15 mouse cellular contexts compared by ENCODE assay signal in genomic region chr15:101259922-101260321, GRCm38 (mm10). TPM values are rescaled to one million over a fixed set of nuclear protein-coding genes. Genes with fewer than 3 reads are reported as not detected.
A peak's percentile ranks its signal among the peaks of the same experiment; 100 is the strongest.
DNase-seq lines count a peak whose midpoint lies in the region; ATAC-seq lines count a peak whose summit lies in the region.
"Had no signal": no experiment of that assay in that cellular context is flagged by ENCODE, and none has a peak within 500 bp of the region (broad histone marks: within the 10 kb centered on the region; RNA-seq: fewer than 3 reads in every experiment).

No protein-coding gene starts in this region.

- H3K27me3 ChIP-seq in heart, embryonic 15.5 days = no peaks in the 10 kb centered on the region
- H3K27me3 ChIP-seq in lung, embryonic 15.5 days = no peaks in the 10 kb centered on the region
- no peaks in the 10 kb centered on the region for H3K27me3 ChIP-seq in intestine, embryonic 14.5 days (replicated peaks; ENCODE audit: control insufficient read depth, insufficient read depth, low read length)
- no peaks in the 10 kb centered on the region for H3K27me3 ChIP-seq in stomach, embryonic 14.5 days (ENCODE audit: control insufficient read depth, insufficient read depth, low read length)

- H3K4me3 ChIP-seq in heart, embryonic 15.5 days = no peak overlapping the region
- H3K4me3 ChIP-seq in lung, embryonic 15.5 days = no peak overlapping the region
- no peak overlapping the region for H3K4me3 ChIP-seq in intestine, embryonic 14.5 days (ENCODE audit: low read depth, low read length)
- no peak overlapping the region for H3K4me3 ChIP-seq in stomach, embryonic 14.5 days (ENCODE audit: low read depth, low read length)
- H3K4me3 ChIP-seq: liver, embryonic 15.5 days had no signal

- H3K4me1 ChIP-seq in heart, embryonic 15.5 days (replicated peaks) = peaks cover 60% of the 10 kb centered on the region
- H3K4me1 ChIP-seq in lung, embryonic 15.5 days = peaks cover 35% of the 10 kb centered on the region
- H3K4me1 ChIP-seq in intestine, embryonic 14.5 days (replicated peaks; ENCODE audit: control insufficient read depth, insufficient read depth, low read length) = peaks cover 27% of the 10 kb centered on the region
- H3K4me1 ChIP-seq in stomach, embryonic 14.5 days (ENCODE audit: control insufficient read depth, insufficient read depth, low read length) = peaks cover 23% of the 10 kb centered on the region

- H3K27ac ChIP-seq in heart, embryonic 15.5 days = peak overlapping the region; percentile 93
- peak overlapping the region; percentile 85 for H3K27ac ChIP-seq in lung, embryonic 15.5 days
- peak overlapping the region; percentile 91 for H3K27ac ChIP-seq in intestine, embryonic 14.5 days (ENCODE audit: low read depth)
- H3K27ac ChIP-seq in stomach, embryonic 14.5 days (ENCODE audit: low read length) = peak overlapping the region; percentile 93; the same call in 1 of the 2 replicates
- H3K27ac ChIP-seq: liver, embryonic 15.5 days had no signal

- H3K4me2 ChIP-seq in heart, embryonic 15.5 days = no peak overlapping the region
- no peak overlapping the region for H3K4me2 ChIP-seq in lung, embryonic 15.5 days
- no peak overlapping the region for H3K4me2 ChIP-seq in intestine, embryonic 14.5 days (ENCODE audit: low read length)
- no peak overlapping the region for H3K4me2 ChIP-seq in stomach, embryonic 14.5 days (replicated peaks; ENCODE audit: low read depth, low read length)
- H3K4me2 ChIP-seq: liver, embryonic 15.5 days had no signal

- no peak for DNase-seq in heart, postnatal 25 days (ENCODE audit: low spot score)
- DNase-seq in lung, postnatal 36 days = no peak
- no peak for DNase-seq in intestine, embryonic 14.5 days (ENCODE audit: low spot score)
- no peak for DNase-seq in thymus, postnatal 10 days (ENCODE audit: low spot score in 2 of 2)

- H3K36me3 ChIP-seq in heart, embryonic 15.5 days = no peaks in the 10 kb centered on the region
- H3K36me3 ChIP-seq in lung, embryonic 15.5 days = no peaks in the 10 kb centered on the region
- H3K36me3 ChIP-seq in intestine, embryonic 14.5 days (ENCODE audit: control insufficient read depth, insufficient read depth, low read length) = no peaks in the 10 kb centered on the region
- no peaks in the 10 kb centered on the region for H3K36me3 ChIP-seq in stomach, embryonic 14.5 days (ENCODE audit: control insufficient read depth, insufficient read depth, low read length)
- H3K36me3 ChIP-seq: liver, embryonic 15.5 days had no signal

- intact Hi-C loops in heart, postnatal 25 days (cut with DNase I) = no loop called here

- H3K9ac ChIP-seq in heart, embryonic 15.5 days = no peak overlapping the region
- no peak overlapping the region for H3K9ac ChIP-seq in lung, embryonic 15.5 days
- H3K9ac ChIP-seq in intestine, embryonic 14.5 days (ENCODE audit: low read length) = no peak overlapping the region; the same call in 1 of the 2 replicates
- no peak overlapping the region for H3K9ac ChIP-seq in stomach, embryonic 14.5 days (replicated peaks; ENCODE audit: low read depth, low read length)
- H3K9ac ChIP-seq: liver, embryonic 15.5 days had no signal

- no peak for ATAC-seq in heart, embryonic 15.5 days (replicated peaks; ENCODE audit: insufficient number of reproducible peaks, insufficient read depth, low FRiP score, low read depth)
- ATAC-seq in lung, embryonic 15.5 days (ENCODE audit: borderline replicate concordance, extremely low read depth, low FRiP score, low TSS enrichment) = no peak
- ATAC-seq in intestine, embryonic 14.5 days (replicated peaks; ENCODE audit: low FRiP score, low TSS enrichment, low read depth) = no peak
- no peak for ATAC-seq in stomach, embryonic 14.5 days (ENCODE audit: insufficient number of reproducible peaks, insufficient read depth, low FRiP score, low read depth)
- ATAC-seq in erythroid progenitor cell, adult 5-6 weeks (replicated peaks; ENCODE audit: low FRiP score, poor library complexity, severe bottlenecking) = no peak
- ATAC-seq: CD4-positive, CD25-positive, alpha-beta regulatory T cell, adult 4 months; forebrain, embryonic 16.5 days; inflammation-experienced regulatory T-cells, adult 6 months had no signal

- WGBS in heart, embryonic 15.5 days = 79% methylated on average over 3 of the region's 3 CpGs
- WGBS in lung, embryonic 15.5 days = 64% methylated on average over 3 of the region's 3 CpGs
- 76% methylated on average over 3 of the region's 3 CpGs for WGBS in intestine, embryonic 14.5 days
- WGBS in stomach, embryonic 14.5 days = 78% methylated on average over 3 of the region's 3 CpGs

- no peaks in the 10 kb centered on the region for H3K9me3 ChIP-seq in heart, embryonic 15.5 days (replicated peaks)
- no peaks in the 10 kb centered on the region for H3K9me3 ChIP-seq in lung, embryonic 15.5 days
- no peaks in the 10 kb centered on the region for H3K9me3 ChIP-seq in intestine, embryonic 14.5 days (ENCODE audit: control insufficient read depth, low read length)
- no peaks in the 10 kb centered on the region for H3K9me3 ChIP-seq in stomach, embryonic 14.5 days (ENCODE audit: control insufficient read depth, low read depth, low read length)
- H3K9me3 ChIP-seq: liver, embryonic 15.5 days had no signal

RNA-seq across cellular contexts. Expression of gene Nr4a1, which starts 5.9 kb away (rescaled TPM):
- polyA plus RNA-seq in heart, embryonic 15.5 days (2015; fragmentation: Nextera tagmentation; extraction: Ambion mirVana) = 10.6 and 12.5 TPM in 2 replicates
- 1 to 10 TPM; 5.5 to 6.3 TPM for total RNA-seq in heart, postnatal 25 days (2021)
- 9.2 and 9.9 TPM in 2 replicates for polyA plus RNA-seq in lung, embryonic 15.5 days (2015; fragmentation: Nextera tagmentation; extraction: Ambion mirVana)
- 6.4 and 6.9 TPM in 2 replicates for polyA plus RNA-seq in intestine, embryonic 14.5 days (2014; fragmentation: Nextera tagmentation; extraction: Ambion mirVana)
- 10.1 and 12.1 TPM in 2 replicates for polyA plus RNA-seq in stomach, embryonic 14.5 days (2014; fragmentation: Nextera tagmentation; extraction: Ambion mirVana)
- total RNA-seq in erythroid progenitor cell, adult 5-6 weeks (2015; ENCODE audit: low replicate concordance) = 2.9 and 5.0 TPM in 2 replicates
- total RNA-seq in erythroid progenitor cell, adult 5-6 weeks (2017; ENCODE audit: low replicate concordance) = 1.0 and 9.4 TPM in 2 replicates

RNA-seq across cellular contexts. Expression of gene Atg101, which starts 24.1 kb away (rescaled TPM):
- 52.0 and 59.9 TPM in 2 replicates for polyA plus RNA-seq in heart, embryonic 15.5 days (2015; fragmentation: Nextera tagmentation; extraction: Ambion mirVana)
- 10 to 100 TPM; 21.5 to 25.0 TPM for total RNA-seq in heart, postnatal 25 days (2021)
- 74.5 and 76.8 TPM in 2 replicates for polyA plus RNA-seq in lung, embryonic 15.5 days (2015; fragmentation: Nextera tagmentation; extraction: Ambion mirVana)
- 65.4 and 67.1 TPM in 2 replicates for polyA plus RNA-seq in intestine, embryonic 14.5 days (2014; fragmentation: Nextera tagmentation; extraction: Ambion mirVana)
- polyA plus RNA-seq in stomach, embryonic 14.5 days (2014; fragmentation: Nextera tagmentation; extraction: Ambion mirVana) = 63.5 and 64.1 TPM in 2 replicates
- total RNA-seq in erythroid progenitor cell, adult 5-6 weeks (2015; ENCODE audit: low replicate concordance) = 1.4 TPM in 1 of 2 replicates, not detected in the other
- total RNA-seq in erythroid progenitor cell, adult 5-6 weeks (2017; ENCODE audit: low replicate concordance) = 5.8 and 11.4 TPM in 2 replicates

RNA-seq across cellular contexts. Expression of gene 6030408B16Rik, which starts 33.1 kb away (rescaled TPM):
- 3.1 and 4.8 TPM in 2 replicates for polyA plus RNA-seq in heart, embryonic 15.5 days (2015; fragmentation: Nextera tagmentation; extraction: Ambion mirVana)
- 1 to 10 TPM; 1.3 to 1.5 TPM for total RNA-seq in heart, postnatal 25 days (2021)
- 48.1 and 50.0 TPM in 2 replicates for polyA plus RNA-seq in lung, embryonic 15.5 days (2015; fragmentation: Nextera tagmentation; extraction: Ambion mirVana)
- 5.9 and 6.6 TPM in 2 replicates for polyA plus RNA-seq in intestine, embryonic 14.5 days (2014; fragmentation: Nextera tagmentation; extraction: Ambion mirVana)
- polyA plus RNA-seq in stomach, embryonic 14.5 days (2014; fragmentation: Nextera tagmentation; extraction: Ambion mirVana) = 20.1 and 25.0 TPM in 2 replicates
- total RNA-seq in erythroid progenitor cell, adult 5-6 weeks (2015; ENCODE audit: low replicate concordance) = not detected in 2 replicates
- not detected in 2 replicates for total RNA-seq in erythroid progenitor cell, adult 5-6 weeks (2017; ENCODE audit: low replicate concordance)
- total RNA-seq: common myeloid progenitor, adult 5-6 weeks; hematopoietic stem cell, adult 5-6 weeks; megakaryocyte-erythroid progenitor cell, adult 5-6 weeks had no signal
- polyA plus RNA-seq: CD4-positive, CD25-positive, alpha-beta regulatory T cell, adult 4 months had no signal

RNA-seq across cellular contexts. Expression of gene Grasp, which starts 35.9 kb away (rescaled TPM):
- 3.3 and 5.0 TPM in 2 replicates for polyA plus RNA-seq in heart, embryonic 15.5 days (2015; fragmentation: Nextera tagmentation; extraction: Ambion mirVana)
- 10 to 100 TPM in 1 of 2 experiments, 1 to 10 TPM in 1; 9.4 to 12.3 TPM for total RNA-seq in heart, postnatal 25 days (2021)
- polyA plus RNA-seq in lung, embryonic 15.5 days (2015; fragmentation: Nextera tagmentation; extraction: Ambion mirVana) = 6.9 and 7.9 TPM in 2 replicates
- 3.5 and 4.2 TPM in 2 replicates for polyA plus RNA-seq in intestine, embryonic 14.5 days (2014; fragmentation: Nextera tagmentation; extraction: Ambion mirVana)
- polyA plus RNA-seq in stomach, embryonic 14.5 days (2014; fragmentation: Nextera tagmentation; extraction: Ambion mirVana) = 6.4 and 7.2 TPM in 2 replicates
- total RNA-seq in erythroid progenitor cell, adult 5-6 weeks (2015; ENCODE audit: low replicate concordance) = not detected in 2 replicates
- total RNA-seq in erythroid progenitor cell, adult 5-6 weeks (2017; ENCODE audit: low replicate concordance) = not detected in 2 replicates
- total RNA-seq: megakaryocyte-erythroid progenitor cell, adult 5-6 weeks had no signal
